Mouse (Mus musculus) E14TG2a.4 (cell line): Measurements from ENCODE around the gene Gpm6a.

ENCODE experiments used
- CTCF ChIP-seq: conservative IDR thresholded peaks from 2 replicates; pipeline ENCODE4 v1.5.1; 2014; ENCODE audit warnings: low read length
- NANOG ChIP-seq: IDR thresholded peaks from 2 replicates; pipeline ENCODE4 v1.6.1; 2014; ENCODE audit warnings: borderline replicate concordance, low read length, mixed read lengths

- TF ChIP-seq CTCF (no peak), NANOG (no peak)
Observed at GRCm38 (mm10) chr8:55035416-55035815, 80.8 kb downstream of the Gpm6a start.
